Mouse (Mus musculus) B cell, adult 67 days (primary cell): ENCODE results near the gene Olfr935. TPM values are rescaled to one million over a fixed set of nuclear protein-coding genes. Genes with fewer than 3 reads are reported as not detected.

Experiments
- total RNA-seq, 2 experiments: library from RNA; stranded (reverse); gene quantifications; 4 replicates each; pipeline ENCODE4 v1.2.4; 2023

Olfr935 gene
- not detected for total RNA-seq

DNA sequence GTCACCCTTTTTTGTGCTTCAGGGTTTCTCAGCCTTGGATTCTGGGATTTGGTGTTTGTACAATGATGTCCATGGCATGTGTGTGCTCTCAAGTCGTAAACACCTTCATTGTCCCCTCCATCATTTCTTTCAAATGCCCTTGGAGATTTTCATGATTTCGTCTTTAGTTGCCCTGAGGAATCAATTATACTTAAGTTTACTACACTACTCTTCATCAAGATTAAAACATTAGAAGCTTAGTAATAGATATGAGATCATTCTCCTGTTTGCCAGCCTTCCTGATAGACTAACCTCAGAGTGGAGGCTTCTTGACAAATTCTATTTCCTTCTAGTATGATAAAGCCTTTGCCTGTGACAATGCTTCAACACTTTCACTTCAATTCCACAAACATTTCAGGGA lies at the start of gene Olfr935:
Gene Olfr935 (minus strand): TSS at position 101 of the 400 bp plus-strand sequence.

DNA sequence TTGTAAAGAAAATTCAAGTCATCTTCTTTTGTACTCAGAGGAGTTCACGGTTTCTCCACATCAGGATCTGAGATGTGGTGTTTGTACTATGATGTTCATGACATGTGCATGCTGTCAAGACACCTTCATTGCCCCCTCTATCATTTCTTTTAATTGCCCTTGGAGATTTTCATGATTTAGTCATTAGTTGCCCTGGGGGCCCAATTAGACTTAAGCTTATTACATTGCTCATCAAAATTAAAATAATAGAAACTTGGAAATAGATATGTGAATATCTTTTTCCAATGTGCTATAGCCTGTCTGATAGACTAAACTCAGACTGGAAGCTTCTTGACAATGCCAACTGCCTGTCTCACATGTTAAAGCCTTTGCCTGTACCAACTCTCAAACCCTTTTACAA lies 23.8 kb upstream of the Olfr935 start, which contains the start of gene Olfr146:
Gene Olfr146 (minus strand): TSS at position 101 of the 400 bp plus-strand sequence.

DNA sequence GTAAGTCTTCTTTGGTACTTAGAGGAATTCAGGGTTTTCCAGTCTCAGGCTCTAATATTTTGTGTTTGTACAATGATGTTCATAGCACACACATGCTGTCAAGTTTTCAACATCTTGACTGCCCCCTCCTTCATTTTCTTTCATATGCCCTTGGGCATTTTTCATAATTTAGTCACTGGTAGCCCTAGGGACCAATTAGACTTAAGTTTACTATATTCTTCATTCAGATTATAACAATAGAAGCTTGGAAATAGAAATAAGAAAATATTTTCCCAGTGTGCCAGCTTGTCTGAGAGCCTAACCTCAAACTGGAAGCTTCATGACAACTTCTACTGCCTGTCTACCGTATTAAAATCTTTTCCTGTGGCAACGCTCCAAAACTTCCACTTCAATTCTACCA lies 11.3 kb downstream of the Olfr935 start, which contains the start of gene Olfr934:
Gene Olfr934 (minus strand): TSS at position 101 of the 400 bp plus-strand sequence.

DNA sequence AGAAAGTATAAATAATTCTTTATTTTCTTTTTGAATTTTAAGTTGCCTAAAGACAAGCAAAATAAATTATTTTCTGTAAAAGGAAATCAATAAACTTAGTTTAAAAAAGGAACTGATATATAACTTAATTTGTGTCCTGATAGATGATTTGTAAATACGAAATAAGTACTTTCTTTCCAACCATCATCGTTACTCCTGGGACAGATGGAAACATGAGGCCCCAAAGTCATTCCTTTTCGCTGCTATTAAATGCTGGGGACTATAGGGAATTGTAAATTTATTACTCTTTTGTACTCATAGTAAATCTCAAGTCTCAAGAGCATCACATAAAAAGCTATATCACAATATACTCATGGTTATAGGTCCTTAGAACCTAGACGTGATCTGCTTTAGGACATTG lies 27.5 kb downstream of the Olfr935 start, which contains the start of gene Olfr933:
Gene Olfr933 (plus strand): TSS at position 301 of the 400 bp plus-strand sequence.

Other genes with a start within 250 kb of the Olfr935 start
- not detected for gene Olfr920, start 247.4 kb downstream of the Olfr935 start, total RNA-seq
- not detected for gene Olfr921, start 226.6 kb downstream of the Olfr935 start, total RNA-seq
- gene Olfr922, start 185.1 kb downstream of the Olfr935 start, total RNA-seq, result not detected
- gene Olfr923, start 173.1 kb downstream of the Olfr935 start, total RNA-seq, result not detected
- gene Olfr924, start 155.2 kb downstream of the Olfr935 start, total RNA-seq, result not detected
- gene Olfr26, start 144.6 kb downstream of the Olfr935 start, total RNA-seq, result not detected
- not detected for gene Olfr926, start 122.6 kb downstream of the Olfr935 start, total RNA-seq
- gene Olfr930, start 69.9 kb downstream of the Olfr935 start, total RNA-seq, result not detected
- gene Olfr933, start 27.4 kb downstream of the Olfr935 start, total RNA-seq, result not detected
- gene Olfr934, start 11.4 kb downstream of the Olfr935 start, total RNA-seq, result not detected
- not detected for gene Olfr146, start 23.7 kb upstream of the Olfr935 start, total RNA-seq
- not detected for gene Olfr937, start 65.3 kb upstream of the Olfr935 start, total RNA-seq
- not detected for gene Olfr938, start 79.2 kb upstream of the Olfr935 start, total RNA-seq
- not detected for gene Olfr27, start 128.4 kb upstream of the Olfr935 start, total RNA-seq
- not detected for gene Olfr943, start 166.6 kb upstream of the Olfr935 start, total RNA-seq
- gene Olfr944, start 202.2 kb upstream of the Olfr935 start, total RNA-seq, result not detected